Mouse (Mus musculus) liver, embryonic 15.5 days (tissue): ENCODE measurements at regions not wholly inside any gene's neighbourhood (a gene's known extent, or its start where the extent isn't known, plus 50 kb on each side); places are given as distances from the start of the nearest gene placed in this dataset.

Source experiments
- ATAC-seq: fragments of 200-750 bp; cut with Nextera tagmentation; 2 replicates; pipeline ENCODE4 v1.8.0; 2017; ENCODE audit warnings: moderate number of reproducible peaks, mild to moderate bottlenecking, moderate library complexity; ENCODE audit not compliant: insufficient read depth
- H3K27ac ChIP-seq: fragments of 300-500 bp; sonication (generic); replicated peaks from 2 replicates; pipeline ENCODE4 v1.5.1; 2015; ENCODE audit warnings: mild to moderate bottlenecking, inconsistent platforms
- H3K27me3 ChIP-seq: fragments of 300-500 bp; sonication (generic); 2 replicates; pipeline ENCODE4 v1.6.1; 2015; ENCODE audit warnings: mild to moderate bottlenecking, inconsistent platforms
- H3K36me3 ChIP-seq: fragments of 300-500 bp; sonication (generic); replicated peaks from 2 replicates; pipeline ENCODE4 v1.6.1; 2015; ENCODE audit warnings: moderate library complexity, mild to moderate bottlenecking, inconsistent platforms
- H3K4me1 ChIP-seq: fragments of 300-500 bp; sonication (generic); replicated peaks from 2 replicates; pipeline ENCODE4 v1.6.1; 2015; ENCODE audit warnings: inconsistent platforms
- H3K4me2 ChIP-seq: fragments of 300-500 bp; sonication (generic); 2 replicates; pipeline ENCODE4 v1.6.1; 2015; ENCODE audit warnings: moderate library complexity, mild to moderate bottlenecking, inconsistent platforms
- H3K4me3 ChIP-seq: fragments of 300-500 bp; sonication (generic); replicated peaks from 2 replicates; pipeline ENCODE4 v1.5.1; 2015; ENCODE audit warnings: mild to moderate bottlenecking, inconsistent platforms
- H3K9ac ChIP-seq: fragments of 300-500 bp; sonication (generic); 2 replicates; pipeline ENCODE4 v1.6.1; 2015; ENCODE audit warnings: moderate library complexity, mild to moderate bottlenecking, inconsistent platforms
- H3K9me3 ChIP-seq: fragments of 300-500 bp; sonication (generic); replicated peaks from 2 replicates; pipeline ENCODE4 v1.6.1; 2016; ENCODE audit warnings: inconsistent platforms
- WGBS: fragments of 180-500 bp; shearing (Covaris S2); methylation state at CpG from one replicate; pipeline ENCODE4 v1.1.7; 2015; ENCODE audit warnings: mixed read lengths; ENCODE audit not compliant: insufficient replicate concordance; 5-methylcytosine and 5-hydroxymethylcytosine counted together

GRCm38 (mm10) chr8:26844809-26845143 lies 132.3 kb upstream of the Zfp703 start:
- H3K9ac ChIP-seq = no peak overlapping the region
- H3K27ac ChIP-seq = no peak overlapping the region
- H3K4me2 ChIP-seq = no peak overlapping the region
- ATAC-seq = no peak
- no peak overlapping the region for H3K4me3 ChIP-seq
- H3K36me3 ChIP-seq = no peaks in the 10 kb centered on the region
- WGBS = 61% methylated on average over 6 of the region's 6 CpGs
- H3K4me1 ChIP-seq = peaks cover 6% of the 10 kb centered on the region
- no peaks in the 10 kb centered on the region for H3K27me3 ChIP-seq
- H3K9me3 ChIP-seq = no peaks in the 10 kb centered on the region

GRCm38 (mm10) chr8:26845481-26846194 lies 131.5 kb upstream of the Zfp703 start:
- Histone ChIP-seq H3K4me3 (no peak overlapping the region), H3K4me2 (no peak overlapping the region), H3K36me3 (no peaks in the 10 kb centered on the region), H3K27ac (no peak overlapping the region), H3K4me1 (peaks cover 6% of the 10 kb centered on the region), H3K27me3 (no peaks in the 10 kb centered on the region), H3K9me3 (no peaks in the 10 kb centered on the region), H3K9ac (no peak overlapping the region)
- 54% methylated on average over 11 of the region's 11 CpGs for WGBS
- no peak for ATAC-seq

- 52% methylated on average over 9 of the region's 9 CpGs for WGBS
- Histone ChIP-seq H3K4me2 (no peak overlapping the region), H3K4me3 (no peak overlapping the region), H3K27me3 (no peaks in the 10 kb centered on the region), H3K9me3 (no peaks in the 10 kb centered on the region), H3K4me1 (peaks cover 6% of the 10 kb centered on the region), H3K9ac (no peak overlapping the region), H3K27ac (no peak overlapping the region), H3K36me3 (no peaks in the 10 kb centered on the region)
- ATAC-seq = no peak
These were observed 130.1 kb upstream of the Zfp703 start for GRCm38 (mm10) chr8:26847009-26847408.

DNA sequence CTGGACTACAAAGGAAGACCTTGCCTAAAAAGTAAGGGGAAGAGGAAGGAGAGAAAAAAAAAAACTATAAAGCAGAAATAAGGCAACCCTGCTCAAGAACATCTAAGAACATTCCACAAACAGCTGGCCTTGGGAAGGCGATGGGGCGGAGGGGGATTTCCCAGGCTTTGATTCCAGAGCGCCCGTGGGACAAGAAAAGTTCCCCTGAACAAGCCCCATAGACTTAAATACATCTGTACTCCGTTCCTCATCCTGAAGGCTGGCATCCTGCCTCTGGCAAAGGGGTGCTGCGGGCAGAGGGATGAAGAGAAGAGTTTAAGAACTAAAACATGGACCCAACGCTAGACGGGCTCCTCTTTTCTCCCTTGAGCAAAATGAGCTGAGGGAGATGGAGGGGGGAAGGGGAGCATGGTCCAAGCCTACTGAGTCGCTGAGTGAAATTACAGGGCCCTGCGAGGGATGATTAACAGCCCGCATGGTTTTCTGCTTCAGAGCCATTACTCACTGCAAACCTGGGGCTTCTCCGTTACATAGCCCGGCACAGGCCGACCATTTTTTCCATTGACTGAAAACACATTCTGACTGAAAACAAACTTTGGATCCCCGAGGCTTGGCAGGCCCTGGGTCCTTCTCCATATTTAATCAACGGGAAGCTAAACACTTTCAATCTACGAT lies 128.9 kb upstream of the Zfp703 start:
- Histone ChIP-seq H3K4me2 (no peak overlapping the region), H3K4me3 (no peak overlapping the region), H3K4me1 (peaks cover 6% of the 10 kb centered on the region), H3K27ac (no peak overlapping the region), H3K9me3 (no peaks in the 10 kb centered on the region), H3K36me3 (no peaks in the 10 kb centered on the region), H3K27me3 (no peaks in the 10 kb centered on the region), H3K9ac (no peak overlapping the region)
- no peak for ATAC-seq
- WGBS = 70% methylated on average over 17 of the region's 17 CpGs

DNA sequence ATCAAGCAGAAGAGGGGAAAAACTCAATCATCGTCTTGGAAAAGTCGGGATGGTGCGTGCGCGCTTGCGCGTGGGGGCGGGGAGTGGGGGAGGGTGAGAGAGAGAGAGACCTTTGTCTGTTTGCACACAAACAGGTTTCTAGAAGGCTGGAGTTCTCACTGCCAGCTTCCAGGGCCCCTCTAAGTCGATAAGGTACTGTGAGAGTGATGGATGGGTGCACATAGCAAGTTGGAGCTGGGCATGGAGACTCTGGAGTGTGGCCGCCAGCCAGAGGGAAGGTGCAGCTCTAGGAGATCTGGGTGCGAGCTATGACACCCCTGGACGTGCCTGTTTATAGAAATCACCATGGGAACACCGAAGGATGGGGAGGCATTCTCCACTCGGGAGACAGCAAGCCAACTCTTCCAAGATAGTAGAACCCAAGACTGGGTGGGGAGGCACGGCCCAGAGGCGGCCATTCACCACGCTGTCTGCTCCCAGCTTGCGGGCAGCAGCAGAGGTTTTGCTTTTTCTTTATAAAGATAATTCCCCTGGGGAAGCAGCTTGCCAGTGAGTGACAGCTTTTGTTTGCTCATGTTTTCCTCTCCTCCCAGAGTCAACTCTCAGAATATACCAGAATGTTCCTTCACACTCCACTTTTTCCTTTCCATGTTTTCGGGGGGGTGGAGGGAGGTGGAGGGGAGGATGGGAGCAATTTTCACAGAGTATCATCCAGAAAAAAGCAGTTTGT lies 128.0 kb upstream of the Zfp703 start:
- no peaks in the 10 kb centered on the region for H3K27me3 ChIP-seq
- H3K27ac ChIP-seq = no peak overlapping the region
- no peaks in the 10 kb centered on the region for H3K36me3 ChIP-seq
- H3K4me2 ChIP-seq = no peak overlapping the region
- no peaks in the 10 kb centered on the region for H3K9me3 ChIP-seq
- H3K9ac ChIP-seq = no peak overlapping the region
- peaks cover 1% of the 10 kb centered on the region for H3K4me1 ChIP-seq
- 67% methylated on average over 19 of the region's 19 CpGs for WGBS
- no peak overlapping the region for H3K4me3 ChIP-seq
- ATAC-seq = no peak

DNA sequence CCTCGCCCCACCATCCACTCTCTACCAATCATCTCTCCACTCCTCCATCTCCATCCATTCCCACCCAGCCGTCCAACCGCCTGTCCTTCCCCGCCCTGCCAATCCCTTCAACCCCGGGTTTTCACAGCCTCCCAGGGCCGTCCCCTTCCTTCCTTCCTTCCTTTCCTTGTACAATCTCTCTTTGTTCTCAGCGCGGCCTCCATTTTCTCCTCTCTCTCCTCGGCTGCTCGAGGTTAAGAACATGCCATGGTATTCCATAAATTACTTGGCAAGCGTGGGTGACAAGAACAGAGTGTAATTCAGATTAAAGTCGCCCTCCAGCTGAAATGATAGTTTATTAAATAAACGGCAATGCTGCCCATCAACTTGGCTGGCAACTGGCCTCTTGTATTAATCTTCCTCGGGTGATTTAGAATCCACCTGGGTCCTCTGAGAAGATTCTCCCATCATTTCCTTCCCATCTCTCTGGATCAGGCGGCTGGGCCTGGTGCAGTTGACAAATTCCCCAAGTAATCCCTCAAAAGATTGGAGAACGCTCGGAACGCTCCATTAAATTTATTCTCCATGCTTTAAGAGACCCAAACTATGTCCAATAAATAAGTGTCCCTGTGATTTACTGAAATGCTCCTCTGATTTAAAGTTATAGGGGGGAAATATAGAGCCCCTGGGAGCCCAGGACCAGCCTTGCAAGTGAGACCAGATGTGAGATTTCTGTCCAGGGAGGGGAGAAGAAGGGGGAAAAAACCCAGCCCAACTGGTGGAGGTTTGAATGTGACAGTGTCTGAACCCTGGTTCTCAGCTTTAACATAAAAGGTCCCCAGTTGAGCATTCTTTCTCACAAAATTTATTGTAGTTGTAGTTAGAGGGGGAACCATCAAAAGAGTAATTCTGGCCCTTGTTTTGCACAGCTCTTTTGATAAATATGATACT lies 125.0 kb upstream of the Zfp703 start:
- Histone ChIP-seq H3K27me3 (no peaks in the 10 kb centered on the region), H3K4me1 (no peaks in the 10 kb centered on the region; the same call in 1 of the 2 replicates), H3K36me3 (no peaks in the 10 kb centered on the region), H3K4me3 (no peak overlapping the region), H3K27ac (no peak overlapping the region), H3K9me3 (no peaks in the 10 kb centered on the region), H3K9ac (no peak overlapping the region), H3K4me2 (no peak overlapping the region)
- no peak for ATAC-seq
- WGBS = 45% methylated on average over 18 of the region's 18 CpGs

DNA sequence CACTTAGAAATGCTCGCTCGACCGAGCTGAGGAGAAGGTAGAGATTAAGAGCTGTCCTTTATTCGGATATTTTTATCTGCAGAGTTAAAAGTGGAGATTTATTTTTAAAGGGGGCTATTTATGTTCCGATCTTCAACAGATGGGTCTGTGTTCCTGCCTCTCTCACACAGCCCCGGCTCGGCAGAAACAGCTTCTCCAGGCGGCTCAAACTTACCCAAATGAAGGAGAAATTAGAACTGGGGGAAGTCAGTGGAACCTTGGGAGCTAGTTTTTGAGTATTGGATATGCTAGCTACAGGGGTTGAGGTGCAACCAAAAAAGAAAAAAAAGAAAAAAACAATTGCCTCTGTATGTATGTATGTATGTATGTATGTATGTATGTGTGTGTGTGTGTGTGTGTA lies 124.2 kb upstream of the Zfp703 start:
- Histone ChIP-seq H3K4me2 (no peak overlapping the region), H3K9me3 (no peaks in the 10 kb centered on the region), H3K27me3 (no peaks in the 10 kb centered on the region), H3K4me1 (no peaks in the 10 kb centered on the region; the same call in 1 of the 2 replicates), H3K36me3 (no peaks in the 10 kb centered on the region), H3K9ac (no peak overlapping the region), H3K27ac (no peak overlapping the region), H3K4me3 (no peak overlapping the region)
- no peak for ATAC-seq
- 70% methylated on average over 8 of the region's 8 CpGs for WGBS

DNA sequence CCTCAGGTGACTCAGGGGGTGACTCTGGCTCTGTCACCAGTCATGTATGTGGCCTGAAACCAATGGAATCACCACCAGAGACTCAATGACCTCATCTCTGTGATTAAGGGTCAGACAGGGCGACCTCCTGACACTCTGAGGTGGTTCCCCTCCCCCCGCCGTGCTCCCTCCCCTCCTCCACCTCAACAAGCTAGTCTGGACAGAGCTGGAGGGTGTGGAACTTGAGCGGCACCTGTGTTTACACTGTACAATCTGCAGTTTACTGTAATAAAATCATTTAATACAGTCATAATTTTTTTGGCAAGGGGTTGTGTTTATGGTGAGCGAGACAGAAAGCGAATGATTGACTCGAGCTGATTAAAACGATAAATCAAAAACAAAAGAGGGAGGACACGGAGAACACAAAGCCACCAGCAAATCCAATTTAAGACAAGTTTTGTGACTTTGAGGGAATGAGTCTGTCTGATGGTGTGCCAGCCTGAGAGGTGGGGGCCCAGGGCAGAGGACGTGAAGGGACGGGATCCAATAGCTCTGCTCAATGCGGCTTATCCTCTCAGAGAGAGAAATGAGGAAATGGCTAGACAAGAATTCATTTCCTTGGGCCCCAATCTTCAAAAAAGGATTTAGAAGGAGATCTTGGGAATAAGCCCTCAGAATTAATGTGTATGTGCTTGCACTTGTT lies 122.4 kb upstream of the Zfp703 start:
- ATAC-seq = no peak
- WGBS = 52% methylated on average over 12 of the region's 12 CpGs
- no peaks in the 10 kb centered on the region for H3K36me3 ChIP-seq
- no peak overlapping the region for H3K4me3 ChIP-seq
- H3K4me2 ChIP-seq = no peak overlapping the region
- no peaks in the 10 kb centered on the region for H3K9me3 ChIP-seq
- no peak overlapping the region for H3K27ac ChIP-seq
- H3K27me3 ChIP-seq = no peaks in the 10 kb centered on the region
- H3K9ac ChIP-seq = no peak overlapping the region
- H3K4me1 ChIP-seq = no peaks in the 10 kb centered on the region

- ATAC-seq = no peak
- Histone ChIP-seq H3K27me3 (no peaks in the 10 kb centered on the region), H3K4me3 (no peak overlapping the region), H3K4me1 (no peaks in the 10 kb centered on the region), H3K36me3 (no peaks in the 10 kb centered on the region), H3K4me2 (no peak overlapping the region), H3K9ac (no peak overlapping the region), H3K9me3 (no peaks in the 10 kb centered on the region), H3K27ac (no peak overlapping the region)
- WGBS = 19% methylated on average over 6 of the region's 6 CpGs
These were observed 121.9 kb upstream of the Zfp703 start for GRCm38 (mm10) chr8:26855256-26855655.

GRCm38 (mm10) chr8:26864571-26864970 lies 112.6 kb upstream of the Zfp703 start:
- no peaks in the 10 kb centered on the region for H3K27me3 ChIP-seq
- WGBS = 59% methylated on average over 2 of the region's 2 CpGs
- H3K27ac ChIP-seq = no peak overlapping the region
- no peak overlapping the region for H3K4me2 ChIP-seq
- no peaks in the 10 kb centered on the region for H3K36me3 ChIP-seq
- no peak overlapping the region for H3K4me3 ChIP-seq
- no peak for ATAC-seq
- H3K9ac ChIP-seq = no peak overlapping the region
- no peaks in the 10 kb centered on the region for H3K4me1 ChIP-seq
- H3K9me3 ChIP-seq = no peaks in the 10 kb centered on the region; the same call in 1 of the 2 replicates
